Mouse (Mus musculus): Measurements from ENCODE around the gene Rrp1b.

Gene Rrp1b

DNA sequence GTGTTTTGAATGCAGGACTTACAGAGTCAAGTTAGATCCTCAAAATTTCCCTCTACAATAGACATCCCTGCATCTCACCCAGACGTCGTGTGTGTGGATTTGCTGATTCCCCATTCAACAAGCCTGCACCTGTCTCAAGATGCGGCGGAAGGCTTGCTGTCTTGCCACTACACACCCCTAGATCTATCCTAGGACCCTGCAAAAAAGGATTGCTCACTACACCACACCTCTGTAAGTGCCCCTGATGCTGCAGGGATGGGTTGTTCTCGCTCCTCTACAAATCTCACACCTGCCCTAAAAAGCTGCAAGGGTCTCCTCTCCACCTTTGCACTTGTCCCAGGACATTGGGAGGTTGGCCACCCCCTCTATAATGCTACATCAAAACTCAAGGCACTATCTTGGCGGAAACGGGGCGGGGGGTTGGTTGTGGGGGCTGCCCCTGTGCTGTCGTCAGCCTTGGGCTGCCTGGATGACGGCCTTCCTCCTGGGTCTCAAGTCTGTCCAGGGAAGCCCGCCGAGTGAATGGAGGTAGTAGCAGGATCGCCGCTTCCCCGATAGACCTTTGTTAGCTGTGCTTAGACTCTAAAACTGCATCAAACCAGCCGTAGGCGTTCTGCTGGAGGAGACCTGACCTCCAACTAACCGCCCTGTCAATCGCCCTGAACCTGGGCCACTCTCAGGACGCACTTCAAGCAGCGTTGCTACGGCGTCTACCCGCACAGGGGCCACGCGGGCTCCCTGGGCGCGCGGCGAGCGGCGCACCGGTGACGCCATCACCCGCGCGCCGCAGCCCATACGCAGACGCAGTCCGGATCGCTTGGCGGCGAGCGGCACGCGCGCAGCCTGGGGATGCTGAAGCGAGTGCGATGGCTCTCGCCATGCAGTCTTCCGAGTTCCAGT is at the start of gene Rrp1b, which contains the start of gene Hsf2bp:
Rrp1b (plus strand) TSS at position 492 of the 900 bp plus-strand sequence.
Hsf2bp (minus strand) TSS at position 741 of the 900 bp plus-strand sequence.
- peak; percentile 86 for ATAC-seq (ENCODE audit: insufficient number of reproducible peaks, low FRiP score, low TSS enrichment)

DNA sequence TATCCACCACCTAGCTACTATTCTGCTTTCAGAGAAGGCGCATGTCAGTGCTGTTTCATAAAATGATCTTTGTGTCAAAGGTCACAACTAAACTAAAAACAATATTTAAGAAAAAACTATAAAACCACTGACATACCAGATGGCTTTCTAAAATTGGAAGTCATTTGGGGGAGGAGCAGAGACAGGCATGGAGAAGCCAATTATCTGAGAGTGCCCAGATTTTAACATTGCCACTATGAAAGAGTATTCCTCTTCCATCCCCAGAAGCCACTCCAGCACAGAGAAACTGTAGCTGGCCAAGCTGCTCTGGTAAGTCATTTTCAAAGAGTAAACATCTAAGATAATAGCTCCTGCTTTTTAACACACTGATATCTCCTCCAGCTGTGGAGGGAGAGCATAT is 49.0 kb upstream of the Rrp1b start:
- ATAC-seq (ENCODE audit: insufficient number of reproducible peaks, low FRiP score, low TSS enrichment) = no peak

DNA sequence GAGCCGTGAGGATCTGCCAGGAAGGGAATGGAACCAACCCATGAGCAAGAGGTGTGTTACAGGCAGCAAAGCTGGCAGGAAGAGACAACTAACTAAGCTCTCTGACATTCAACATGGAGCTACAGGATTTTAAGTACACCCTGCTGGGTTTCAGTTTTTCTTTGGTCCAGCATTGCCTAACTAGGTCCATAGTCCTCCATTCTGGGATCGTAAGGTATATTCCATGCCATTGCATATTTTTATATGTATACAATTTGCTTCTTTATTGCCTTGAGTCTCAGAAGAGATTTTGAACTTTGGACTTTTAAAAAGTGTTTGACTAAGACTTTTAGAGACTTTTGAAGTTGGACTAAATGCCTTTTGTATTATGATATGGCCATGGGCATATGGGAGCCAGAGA is 46.9 kb upstream of the Rrp1b start:
- no peak for ATAC-seq (ENCODE audit: insufficient number of reproducible peaks, low FRiP score, low TSS enrichment)

GRCm38 (mm10) chr17:31992004-31992403 is 43.9 kb upstream of the Rrp1b start:
- no peak for ATAC-seq (ENCODE audit: insufficient number of reproducible peaks, low FRiP score, low TSS enrichment)

GRCm38 (mm10) chr17:31993354-31993753 is 42.5 kb upstream of the Rrp1b start:
- no peak for ATAC-seq (ENCODE audit: insufficient number of reproducible peaks, low FRiP score, low TSS enrichment)

DNA sequence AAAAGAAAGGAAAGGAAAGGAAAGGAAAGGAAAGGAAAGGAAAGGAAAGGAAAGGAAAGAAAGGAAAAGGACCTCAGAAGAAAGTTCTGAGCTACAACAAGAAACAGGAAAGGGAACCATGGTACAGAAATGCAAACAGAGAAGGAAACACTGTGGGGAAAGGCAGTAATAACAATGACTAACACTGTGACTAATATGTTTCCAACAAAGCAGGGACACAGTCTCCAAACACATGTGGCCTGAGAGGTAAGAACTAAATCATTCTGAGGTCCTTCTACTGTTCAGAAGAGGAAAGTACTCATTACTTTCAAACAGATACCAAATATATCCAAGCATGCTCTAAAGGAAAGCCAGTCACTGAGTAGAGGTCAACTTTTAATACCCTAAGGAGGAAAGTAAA is 41.8 kb upstream of the Rrp1b start:
- no peak for ATAC-seq (ENCODE audit: insufficient number of reproducible peaks, low FRiP score, low TSS enrichment)

DNA sequence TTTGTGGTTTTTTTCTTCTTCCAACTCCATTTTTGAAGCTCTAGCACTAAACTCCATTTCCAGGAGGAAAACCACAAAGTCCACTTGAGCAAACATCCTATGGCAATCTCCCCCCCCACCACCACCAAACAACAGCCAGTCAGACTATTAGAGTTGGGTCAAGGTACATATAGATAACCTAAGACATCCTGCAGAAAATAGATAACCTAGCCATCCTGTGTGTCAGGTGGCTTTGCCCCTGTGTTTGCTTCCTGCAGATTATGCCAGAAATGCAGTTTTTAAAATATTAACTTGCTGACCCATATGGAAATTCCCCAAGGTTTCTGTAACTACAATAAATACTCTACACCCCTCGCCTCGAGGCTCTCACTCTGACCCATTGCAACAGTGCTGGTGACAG is 40.1 kb upstream of the Rrp1b start:
- no peak for ATAC-seq (ENCODE audit: insufficient number of reproducible peaks, low FRiP score, low TSS enrichment)

DNA sequence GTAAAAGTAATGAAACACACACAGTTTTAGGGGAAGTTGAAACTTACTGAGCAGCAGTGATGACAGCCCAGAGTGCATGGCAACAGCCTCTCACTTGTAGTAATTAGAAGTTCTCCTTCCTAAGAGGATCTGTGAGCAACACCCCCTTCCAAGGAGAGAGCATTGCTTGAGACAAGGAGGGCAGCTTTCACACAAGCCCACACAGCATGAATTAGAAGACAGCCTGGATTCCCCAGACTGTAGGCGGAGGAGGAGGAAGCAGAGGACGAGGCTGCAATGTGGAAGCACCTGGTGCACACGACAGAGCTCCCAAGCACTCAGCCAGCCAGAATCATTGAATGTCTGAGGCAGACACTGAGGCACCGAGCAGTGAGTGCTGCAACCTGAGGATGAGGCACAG is 39.6 kb upstream of the Rrp1b start:
- no peak for ATAC-seq (ENCODE audit: insufficient number of reproducible peaks, low FRiP score, low TSS enrichment)

GRCm38 (mm10) chr17:31998351-31998750 is 37.5 kb upstream of the Rrp1b start:
- no peak for ATAC-seq (ENCODE audit: insufficient number of reproducible peaks, low FRiP score, low TSS enrichment)

DNA sequence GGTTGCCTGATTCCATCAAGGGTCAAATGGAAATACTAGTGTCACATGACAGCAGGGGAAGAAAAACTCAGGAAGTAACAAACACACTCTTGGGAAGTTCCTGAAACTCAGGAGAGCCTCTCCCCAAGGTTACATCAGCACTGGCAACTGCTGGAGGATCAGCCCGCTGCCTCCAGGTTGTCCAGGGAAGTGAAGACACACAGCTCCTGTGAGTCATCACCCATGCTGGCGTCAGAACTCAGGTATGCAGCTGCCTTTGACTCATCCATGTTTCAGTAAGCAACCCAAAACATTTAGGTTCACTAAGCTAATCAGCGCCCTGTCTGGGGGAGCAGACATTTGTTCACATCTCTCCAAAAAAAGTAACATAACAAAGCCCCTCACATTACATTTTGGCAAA is 32.6 kb upstream of the Rrp1b start:
- ATAC-seq (ENCODE audit: insufficient number of reproducible peaks, low FRiP score, low TSS enrichment) = no peak

GRCm38 (mm10) chr17:32006800-32007199 is 29.1 kb upstream of the Rrp1b start:
- no peak for ATAC-seq (ENCODE audit: insufficient number of reproducible peaks, low FRiP score, low TSS enrichment)

DNA sequence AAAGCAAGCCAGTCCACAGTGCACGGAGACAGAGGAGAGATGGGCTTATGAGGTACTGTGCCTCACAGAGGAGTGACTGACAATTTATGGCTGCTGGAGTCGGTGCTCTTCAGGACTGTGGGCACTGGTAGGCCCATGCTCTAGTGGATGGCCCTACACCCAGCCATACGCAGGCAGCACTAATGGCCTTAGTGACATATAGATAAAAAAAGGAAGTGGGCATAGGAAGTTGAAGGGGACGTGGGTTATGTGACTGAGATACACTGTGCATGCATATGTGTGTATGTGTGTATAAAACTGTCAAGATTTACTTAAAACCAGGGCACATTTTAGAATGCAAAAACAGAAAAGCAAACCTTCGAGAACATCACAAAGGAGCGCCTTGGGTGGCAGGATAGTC is 24.2 kb upstream of the Rrp1b start:
- no peak for ATAC-seq (ENCODE audit: insufficient number of reproducible peaks, low FRiP score, low TSS enrichment)

GRCm38 (mm10) chr17:32012254-32012653 is 23.6 kb upstream of the Rrp1b start:
- no peak for ATAC-seq (ENCODE audit: insufficient number of reproducible peaks, low FRiP score, low TSS enrichment)

GRCm38 (mm10) chr17:32013659-32014058 is 22.2 kb upstream of the Rrp1b start:
- ATAC-seq (ENCODE audit: insufficient number of reproducible peaks, low FRiP score, low TSS enrichment) = no peak

DNA sequence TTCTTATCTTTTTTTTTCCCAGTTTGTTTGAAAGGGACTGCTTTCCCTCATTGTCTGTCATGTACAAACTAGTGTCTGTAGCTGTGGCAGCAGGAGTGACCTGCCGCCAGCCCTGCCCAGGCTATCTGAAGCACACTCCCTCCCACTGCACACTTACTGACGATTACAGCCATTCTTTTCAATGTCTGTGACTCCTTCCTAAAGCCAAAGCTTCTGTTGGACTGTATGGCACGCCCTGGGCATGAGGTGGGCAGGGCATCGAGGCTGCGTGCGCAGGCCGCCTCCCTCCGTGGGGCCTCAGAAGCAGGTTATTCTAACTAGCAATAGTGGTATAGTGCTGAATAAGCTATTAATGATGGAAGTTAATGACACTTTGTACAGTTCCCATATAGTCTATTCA is 19.4 kb upstream of the Rrp1b start:
- no peak for ATAC-seq (ENCODE audit: insufficient number of reproducible peaks, low FRiP score, low TSS enrichment)

GRCm38 (mm10) chr17:32018127-32018894 is 17.6 kb upstream of the Rrp1b start:
- ATAC-seq (ENCODE audit: insufficient number of reproducible peaks, low FRiP score, low TSS enrichment) = no peak

DNA sequence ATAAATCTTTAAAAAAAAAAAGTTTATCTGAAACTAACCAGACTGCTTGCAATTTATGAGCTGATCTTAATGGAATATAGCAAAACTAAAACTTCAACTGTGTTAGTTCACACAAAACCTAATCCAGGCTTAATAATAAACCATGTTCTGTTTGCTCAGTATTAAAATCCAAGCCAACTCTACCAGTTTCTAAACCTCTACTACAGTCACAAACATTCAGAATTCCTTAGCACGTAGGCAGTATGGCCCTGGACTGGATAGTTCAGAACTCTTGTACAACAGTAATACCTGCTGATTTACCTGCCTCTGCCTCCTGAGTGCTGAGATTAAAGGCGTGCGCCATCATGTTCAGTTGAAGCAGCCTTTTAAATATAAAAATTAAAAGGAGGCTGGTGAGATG is 13.9 kb upstream of the Rrp1b start:
- no peak for ATAC-seq (ENCODE audit: insufficient number of reproducible peaks, low FRiP score, low TSS enrichment)

DNA sequence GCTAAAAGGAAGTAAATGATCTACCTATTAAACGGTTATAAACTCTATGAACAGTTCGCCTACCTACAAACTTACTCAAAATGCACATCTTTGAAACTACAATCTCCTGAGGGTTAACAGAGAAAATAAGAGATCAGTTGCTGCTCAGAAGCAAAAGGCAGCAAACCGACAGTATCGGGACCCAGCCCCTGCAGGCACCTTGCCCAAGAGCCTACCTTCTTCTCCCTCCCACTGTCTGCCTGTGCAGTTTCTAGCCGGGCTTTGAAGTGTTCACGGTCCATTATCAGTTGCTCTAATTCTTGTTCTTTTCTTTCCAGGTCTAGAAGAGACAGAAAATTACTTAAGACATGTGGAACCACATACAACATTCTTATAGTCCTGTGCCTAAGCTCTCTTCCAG is 13.3 kb upstream of the Rrp1b start:
- no peak for ATAC-seq (ENCODE audit: insufficient number of reproducible peaks, low FRiP score, low TSS enrichment)

GRCm38 (mm10) chr17:32023088-32023487 is 12.8 kb upstream of the Rrp1b start:
- ATAC-seq (ENCODE audit: insufficient number of reproducible peaks, low FRiP score, low TSS enrichment) = no peak

DNA sequence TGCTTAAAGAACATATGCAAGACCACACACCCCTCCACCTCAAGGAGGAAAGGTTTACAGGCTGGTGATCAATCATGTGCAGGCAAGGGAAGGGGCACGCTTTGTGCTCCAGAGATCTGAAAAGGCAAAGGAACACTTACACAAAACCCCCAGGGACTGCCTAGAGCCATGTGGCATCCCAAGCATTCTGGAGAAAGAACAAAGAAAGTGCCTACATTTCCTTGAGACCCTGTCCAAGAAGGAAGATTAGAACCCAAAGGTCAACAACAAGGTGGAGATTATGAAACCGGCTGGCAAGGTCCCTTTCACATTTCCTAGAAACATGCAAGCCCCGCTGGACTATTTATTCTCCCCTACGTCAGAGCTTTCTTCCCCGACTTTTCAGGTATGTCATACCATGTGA is 11.2 kb upstream of the Rrp1b start:
- ATAC-seq (ENCODE audit: insufficient number of reproducible peaks, low FRiP score, low TSS enrichment) = no peak

GRCm38 (mm10) chr17:32025386-32025785 is 10.5 kb upstream of the Rrp1b start:
- ATAC-seq (ENCODE audit: insufficient number of reproducible peaks, low FRiP score, low TSS enrichment) = no peak
